Mouse (Mus musculus) c-Kit-positive CD71-positive TER-119-positive erythroid progenitor cells, embryonic 14.5 days (primary cell): Measurements from ENCODE around the gene Cacna1a.

ENCODE experiments used
- DNase-seq: peaks from one replicate; pipeline ENCODE4 v3.0.0-alpha.2; 2013; ENCODE audit warnings: low spot score

The Cacna1a gene

GRCm38 (mm10) chr8:84637946-84638554 is 249.8 kb downstream of the Cacna1a start:
- DNase-seq, result no peak

- no peak for DNase-seq
Measured at GRCm38 (mm10) chr8:84638555-84639161, 250.4 kb downstream of the Cacna1a start.

GRCm38 (mm10) chr8:84639162-84640009 is 251.1 kb downstream of the Cacna1a start:
- DNase-seq, result peak; percentile 88

- no peak for DNase-seq
Measured at GRCm38 (mm10) chr8:84640010-84640588, 251.9 kb downstream of the Cacna1a start.

GRCm38 (mm10) chr8:84640617-84641294 is 252.5 kb downstream of the Cacna1a start:
- DNase-seq, result no peak

- no peak for DNase-seq
Measured at GRCm38 (mm10) chr8:84641578-84642361, 253.5 kb downstream of the Cacna1a start.

- no peak for DNase-seq
Measured at GRCm38 (mm10) chr8:84643019-84643418, 254.8 kb downstream of the Cacna1a start.

GRCm38 (mm10) chr8:84646800-84647199 is 258.6 kb downstream of the Cacna1a start:
- DNase-seq, result no peak

- DNase-seq, result peak; percentile 60
Measured at GRCm38 (mm10) chr8:84647461-84647901, 259.2 kb downstream of the Cacna1a start.

GRCm38 (mm10) chr8:84650213-84650612 is 262.0 kb downstream of the Cacna1a start:
- no peak for DNase-seq

GRCm38 (mm10) chr8:84653092-84653631 is 264.9 kb downstream of the Cacna1a start:
- no peak for DNase-seq

- DNase-seq, result no peak
Measured at GRCm38 (mm10) chr8:84654597-84654996, 266.4 kb downstream of the Cacna1a start.

GRCm38 (mm10) chr8:84655336-84656190 is 267.3 kb downstream of the Cacna1a start:
- no peak for DNase-seq

- no peak for DNase-seq
Measured at GRCm38 (mm10) chr8:84656191-84656525, 267.9 kb downstream of the Cacna1a start.

- peak; percentile 76 for DNase-seq
Measured at GRCm38 (mm10) chr8:84656641-84657126, 268.4 kb downstream of the Cacna1a start.

- no peak for DNase-seq
Measured at GRCm38 (mm10) chr8:84657203-84657602, 269.0 kb downstream of the Cacna1a start.

GRCm38 (mm10) chr8:84657680-84658079 is 269.4 kb downstream of the Cacna1a start:
- DNase-seq, result no peak

GRCm38 (mm10) chr8:84658951-84659350 is 270.7 kb downstream of the Cacna1a start:
- DNase-seq, result no peak

- peak; percentile 62 for DNase-seq
Measured at GRCm38 (mm10) chr8:84659936-84660818, 271.9 kb downstream of the Cacna1a start.
